Mouse (Mus musculus): ENCODE data around the gene Gamt.

DNA sequence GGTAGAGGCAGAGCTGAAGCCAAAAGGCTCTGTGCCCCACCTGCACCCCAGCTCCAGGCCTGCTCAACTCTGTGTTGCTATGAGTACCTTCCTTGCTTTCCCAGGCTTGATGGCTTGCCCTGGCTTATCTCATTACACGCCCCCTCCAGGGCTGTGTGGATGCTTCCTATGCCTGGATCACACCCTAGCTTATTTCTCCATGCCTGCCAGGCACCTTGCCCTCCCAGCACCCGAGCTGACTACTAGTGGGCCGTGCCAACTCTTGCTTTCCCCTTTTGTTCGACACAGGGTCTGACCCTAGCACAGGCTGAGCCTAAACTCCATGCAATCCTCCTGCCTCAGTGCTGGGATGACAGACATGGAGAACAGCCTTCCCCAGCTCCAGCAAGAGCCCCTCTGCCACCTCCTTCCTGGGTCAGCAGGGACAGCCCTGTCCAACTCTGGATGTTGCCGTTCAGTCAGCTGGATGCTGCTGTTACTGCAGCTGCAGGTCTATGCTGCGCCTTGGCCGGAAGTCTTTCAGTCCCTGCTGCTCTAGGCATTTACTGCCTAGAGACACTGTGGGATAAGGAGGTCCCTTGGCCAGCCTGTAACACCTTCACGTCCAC lies 36.8 kb upstream of the Gamt start:
- no peak for TF ChIP-seq POLR2A (IDR thresholded peaks at IDR 0.05; ENCODE audit: insufficient read depth, low read length)
- TF ChIP-seq CTCF (IDR thresholded peaks at IDR 0.05; ENCODE audit: low read depth, low read length), result no peak

Data from ES-Bruce4 (cell line).